Mouse (Mus musculus) liver, adult 2 months (tissue): ENCODE measurements around the gene Efhd2.

Experiments used
- CTCF ChIP-seq: fragments of 200-500 bp; IDR thresholded peaks from 2 replicates; pipeline ENCODE4 v1.5.1; 2011; ENCODE audit warnings: low read depth, low read length, control low read depth
- POLR2A ChIP-seq: fragments of 200-500 bp; IDR thresholded peaks from 2 replicates; pipeline ENCODE4 v1.6.1; 2011; ENCODE audit warnings: low read length, control low read depth; ENCODE audit not compliant: insufficient read depth; ENCODE audit errors: extremely low read depth

GRCm38 (mm10) chr4:141810975-141811374 is 63.7 kb downstream of the Efhd2 start:
- no peak for TF ChIP-seq CTCF
- no peak for TF ChIP-seq POLR2A
